Mouse (Mus musculus) ZHBTc4 (cell line): ENCODE measurements around the gene Rhox11.
"Not testable (repeated sequence)": the region's sequence is repeated elsewhere in the genome, so short reads cannot be mapped to it uniquely, and the experiment has no call there.

ENCODE experiments used
- DNase-seq: peaks from one replicate; pipeline ENCODE4 v3.0.0-alpha.2; 2011; ENCODE audit warnings: low read depth, low spot score

Gene Rhox11

GRCm38 (mm10) chrX:38085041-38085440 lies at the start of gene Rhox11:
Gene Rhox11, minus strand, starts transcription at chrX:38085141.
- no peak for DNase-seq

DNA sequence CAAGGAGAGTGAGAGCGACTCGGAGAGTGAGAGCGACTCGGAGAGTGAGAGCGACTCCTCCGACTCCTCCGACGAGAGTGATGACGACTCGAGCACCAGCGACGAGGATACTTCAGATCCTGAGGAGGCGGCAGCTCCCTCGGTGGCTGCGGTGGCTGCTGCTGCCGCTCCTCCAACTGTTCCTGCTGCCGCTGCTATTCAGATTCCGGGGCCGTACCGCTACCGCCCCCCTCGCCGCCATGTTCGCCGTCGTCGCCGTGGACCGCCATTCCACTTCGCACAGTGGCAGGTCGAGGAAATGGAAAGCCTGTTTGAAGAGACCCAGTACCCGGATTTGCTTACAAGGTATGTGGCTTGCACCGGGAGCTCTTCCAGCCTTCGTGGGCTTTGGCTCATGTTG lies 36.5 kb upstream of the Rhox11 start:
- DNase-seq: peak; percentile 54

DNA sequence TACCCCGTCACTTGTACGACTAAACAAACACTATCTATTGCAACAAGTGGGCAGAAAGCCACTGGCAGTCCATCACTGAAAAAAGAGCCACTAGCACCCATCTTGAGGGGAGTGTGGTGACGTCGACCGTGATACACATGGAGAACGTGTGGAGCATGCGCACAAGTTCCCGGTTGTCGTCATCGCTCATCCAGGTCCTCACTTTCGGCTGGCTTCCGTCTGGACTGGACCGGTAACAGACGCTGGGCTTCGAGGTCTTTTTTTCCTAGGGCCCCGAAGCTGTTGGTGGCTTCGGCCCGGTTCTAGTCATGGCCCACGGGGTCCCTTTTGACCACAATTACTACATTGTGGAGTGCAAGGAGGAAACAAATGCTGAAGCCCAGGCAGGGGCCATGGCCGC lies 36.0 kb upstream of the Rhox11 start, which contains the start of gene Rhox13:
Gene Rhox13, plus strand, starts transcription at position 238 of the 400 bp plus-strand sequence.
- DNase-seq: peak; percentile 6

DNA sequence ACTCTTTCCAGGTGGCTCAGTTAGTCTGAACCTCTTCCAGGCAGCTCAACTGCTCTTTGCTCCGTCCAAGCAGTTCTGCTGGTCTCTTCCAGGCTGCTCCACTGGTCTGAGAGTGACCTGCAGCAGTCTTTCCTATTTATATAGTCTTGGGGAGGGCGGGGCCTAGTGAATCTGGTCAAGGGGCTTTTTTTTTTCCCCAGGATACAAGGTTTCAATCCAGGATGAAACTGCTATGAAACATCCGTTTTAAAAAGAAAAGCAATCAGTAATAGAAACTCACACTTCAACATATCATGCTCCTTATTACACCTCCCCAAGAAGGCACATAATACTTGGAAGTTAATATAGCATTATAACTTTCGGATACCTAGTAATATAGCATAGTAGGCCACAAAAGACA lies 25.9 kb upstream of the Rhox11 start, which contains the start of gene Rhox12:
Gene Rhox12, minus strand, starts transcription at position 101 of the 400 bp plus-strand sequence.
- DNase-seq: no peak

DNA sequence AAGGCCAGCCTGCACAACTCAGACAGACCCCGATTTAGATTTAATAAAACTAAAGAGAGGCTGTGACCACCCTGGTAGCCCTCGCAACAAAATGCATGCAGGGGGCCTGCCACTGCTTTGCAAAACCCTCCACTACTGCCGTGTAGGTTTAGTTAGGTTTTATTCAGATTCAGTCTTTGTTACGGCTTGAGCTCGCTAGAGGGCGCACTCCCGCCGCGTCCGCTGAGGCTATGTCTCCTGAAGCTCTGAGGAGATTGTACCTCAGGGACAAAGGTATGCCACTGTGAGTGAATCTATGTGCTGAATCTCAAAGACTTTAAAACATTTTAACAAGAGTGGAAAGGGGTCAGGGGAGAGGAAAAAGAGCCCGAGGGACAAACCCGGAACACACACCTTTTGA lies 715 bp downstream of the Rhox11 start:
- DNase-seq: peak; percentile 74

- DNase-seq: peak; percentile 35
Measured at GRCm38 (mm10) chrX:38066175-38066574, 18.8 kb downstream of the Rhox11 start, which contains the start of gene Rhox10. Gene Rhox10, plus strand, starts transcription at chrX:38066475.

DNA sequence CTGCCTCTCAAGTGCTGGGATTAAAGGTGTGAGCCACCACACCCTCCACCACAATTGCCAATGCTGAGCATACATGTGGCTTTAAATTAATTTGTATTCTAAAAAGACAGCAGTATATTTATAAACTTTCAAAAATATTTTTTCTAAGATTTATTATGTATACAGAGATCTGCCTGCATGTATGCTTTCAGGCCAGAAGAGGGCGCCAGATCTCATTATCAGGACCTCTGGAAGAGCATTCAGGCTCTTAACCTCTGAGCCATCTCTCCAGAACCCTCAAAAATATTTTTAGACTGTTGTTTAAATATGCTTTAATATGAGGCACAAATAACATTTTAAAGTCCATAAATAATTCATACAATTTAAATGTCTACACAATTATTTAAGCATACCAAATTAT lies 23.4 kb downstream of the Rhox11 start:
- peak; percentile 33 for DNase-seq

GRCm38 (mm10) chrX:38043014-38043413 lies 41.9 kb downstream of the Rhox11 start, which contains the start of gene Btg1-ps2:
Gene Btg1-ps2, minus strand, starts transcription at chrX:38043114.
- DNase-seq: not testable (repeated sequence)

DNA sequence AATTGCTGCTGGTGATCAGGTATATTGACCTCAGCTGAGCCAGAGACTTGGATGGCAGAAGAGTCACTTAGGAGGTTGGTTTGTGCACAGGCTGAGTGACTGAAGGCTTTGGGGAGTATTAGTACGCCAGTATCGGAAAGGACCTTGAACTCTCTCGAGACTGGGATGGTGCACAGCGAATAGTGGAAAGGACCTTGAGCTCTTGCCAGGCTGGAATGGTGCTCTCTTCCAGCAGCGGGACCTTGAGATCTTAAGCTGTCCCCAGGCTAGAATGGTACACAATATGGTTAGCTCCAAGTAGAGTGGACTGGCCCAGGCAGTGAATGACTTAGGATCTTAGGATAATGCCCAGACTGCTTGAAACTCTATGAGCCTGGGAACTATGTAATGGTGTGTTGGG lies 45.3 kb downstream of the Rhox11 start:
- no peak for DNase-seq

GRCm38 (mm10) chrX:38033841-38034240 lies 51.1 kb downstream of the Rhox11 start:
- no peak for DNase-seq
